Mouse (Mus musculus): Measurements from ENCODE around the gene Rab5c.

DNA sequence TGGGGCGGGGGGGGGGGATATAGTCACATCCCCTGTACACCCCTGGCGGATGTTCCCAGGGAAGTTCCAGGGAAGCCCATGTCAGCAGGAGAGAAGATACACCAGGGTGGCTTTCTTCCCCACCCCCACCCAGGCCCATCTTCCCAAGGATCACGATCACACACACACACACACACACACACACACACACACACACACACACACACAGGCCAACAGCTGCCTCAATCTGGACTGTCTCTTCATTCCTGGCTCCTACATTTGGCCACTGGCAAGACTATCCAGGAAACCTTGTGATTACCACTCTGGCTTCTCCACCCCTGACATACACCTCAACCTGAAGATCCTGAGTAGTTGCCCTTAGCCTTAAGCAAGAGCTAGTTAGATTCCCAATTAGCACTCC, 52.6 kb downstream of the Rab5c start:
- TF ChIP-seq EP300 (optimal IDR thresholded peaks at IDR 0.05) (no peak), CTCF (IDR thresholded peaks at IDR 0.05; ENCODE audit: low read depth) (no peak)
